Mouse (Mus musculus) stomach, embryonic 14.5 days (tissue): ENCODE measurements at regions not wholly inside any gene's neighbourhood (a gene's known extent, or its start where the extent isn't known, plus 50 kb on each side); places are given as distances from the start of the nearest gene placed in this dataset.
A peak's percentile ranks its signal among the peaks of the same experiment; 100 is the strongest.

ENCODE experiments used
- ATAC-seq: fragments of 200-750 bp; cut with Nextera tagmentation; 2 replicates; pipeline ENCODE4 v1.8.0; 2017; ENCODE audit warnings: low read depth, moderate TSS enrichment; ENCODE audit not compliant: insufficient number of reproducible peaks, insufficient read depth, low FRiP score
- H3K27ac ChIP-seq: fragments of 300-500 bp; sonication (generic); 2 replicates; pipeline ENCODE4 v1.5.1; 2014; ENCODE audit warnings: mild to moderate bottlenecking, low read length, moderate library complexity, mixed read lengths
- H3K27me3 ChIP-seq: fragments of 300-500 bp; sonication (generic); 2 replicates; pipeline ENCODE4 v1.6.1; 2014; ENCODE audit warnings: low read length, control low read depth, mixed read lengths; ENCODE audit not compliant: control insufficient read depth, insufficient read depth
- H3K36me3 ChIP-seq: fragments of 300-500 bp; sonication (generic); 2 replicates; pipeline ENCODE4 v1.6.1; 2014; ENCODE audit warnings: mild to moderate bottlenecking, control low read depth, low read length, moderate library complexity, mixed read lengths; ENCODE audit not compliant: control insufficient read depth, insufficient read depth
- H3K4me1 ChIP-seq: fragments of 300-500 bp; sonication (generic); 2 replicates; pipeline ENCODE4 v1.6.1; 2014; ENCODE audit warnings: low read length, control low read depth, mixed read lengths; ENCODE audit not compliant: control insufficient read depth, insufficient read depth
- H3K4me2 ChIP-seq: fragments of 300-500 bp; sonication (generic); replicated peaks from 2 replicates; pipeline ENCODE4 v1.6.1; 2014; ENCODE audit warnings: low read depth, low read length, control low read depth
- H3K4me3 ChIP-seq: fragments of 300-500 bp; sonication (generic); 2 replicates; pipeline ENCODE4 v1.5.1; 2014; ENCODE audit warnings: low read depth, low read length, control low read depth
- H3K9ac ChIP-seq: fragments of 300-500 bp; sonication (generic); replicated peaks from 2 replicates; pipeline ENCODE4 v1.6.1; 2014; ENCODE audit warnings: low read depth, mild to moderate bottlenecking, control low read depth, low read length, moderate library complexity, mixed read lengths
- H3K9me3 ChIP-seq: fragments of 300-500 bp; sonication (generic); 2 replicates; pipeline ENCODE4 v1.6.1; 2016; ENCODE audit warnings: low read depth, low read length, control low read depth; ENCODE audit not compliant: control insufficient read depth
- WGBS: fragments of 180-500 bp; shearing (Covaris S2); extraction: QIAGEN DNeasy Blood & Tissue Kit; methylation state at CpG from one replicate; pipeline ENCODE4 v1.1.7; 2014; 5-methylcytosine and 5-hydroxymethylcytosine counted together

- H3K27ac ChIP-seq = no peak overlapping the region
- H3K36me3 ChIP-seq = no peaks in the 10 kb centered on the region
- no peak overlapping the region for H3K9ac ChIP-seq
- ATAC-seq = no peak
- WGBS = 80% methylated on average over 6 of the region's 6 CpGs
- H3K4me2 ChIP-seq = no peak overlapping the region
- H3K4me3 ChIP-seq = no peak overlapping the region
- H3K27me3 ChIP-seq = no peaks in the 10 kb centered on the region
- H3K9me3 ChIP-seq = no peaks in the 10 kb centered on the region
- no peaks in the 10 kb centered on the region for H3K4me1 ChIP-seq
Observed at GRCm38 (mm10) chr5:54342976-54343375, 344.7 kb downstream of the Stim2 start.

- no peak for ATAC-seq
- H3K27ac ChIP-seq = no peak overlapping the region
- H3K4me3 ChIP-seq = no peak overlapping the region
- 86% methylated on average over 3 of the region's 3 CpGs for WGBS
- H3K4me1 ChIP-seq = no peaks in the 10 kb centered on the region
- no peaks in the 10 kb centered on the region for H3K36me3 ChIP-seq
- no peak overlapping the region for H3K9ac ChIP-seq
- no peak overlapping the region for H3K4me2 ChIP-seq
- H3K9me3 ChIP-seq = no peaks in the 10 kb centered on the region
- no peaks in the 10 kb centered on the region for H3K27me3 ChIP-seq
Observed at GRCm38 (mm10) chr5:54343432-54343831, 345.1 kb downstream of the Stim2 start.

GRCm38 (mm10) chr5:54348820-54349596 lies 350.7 kb downstream of the Stim2 start:
- H3K9me3 ChIP-seq = no peaks in the 10 kb centered on the region
- no peaks in the 10 kb centered on the region for H3K36me3 ChIP-seq
- no peaks in the 10 kb centered on the region for H3K27me3 ChIP-seq
- H3K27ac ChIP-seq = no peak overlapping the region
- H3K4me1 ChIP-seq = no peaks in the 10 kb centered on the region
- 48% methylated on average over 8 of the region's 8 CpGs for WGBS
- H3K4me2 ChIP-seq = no peak overlapping the region
- no peak overlapping the region for H3K4me3 ChIP-seq
- ATAC-seq = no peak
- H3K9ac ChIP-seq = no peak overlapping the region

GRCm38 (mm10) chr5:54349775-54350332 lies 351.6 kb downstream of the Stim2 start:
- Histone ChIP-seq H3K4me2 (no peak overlapping the region), H3K4me1 (no peaks in the 10 kb centered on the region), H3K4me3 (no peak overlapping the region), H3K9ac (no peak overlapping the region), H3K27ac (no peak overlapping the region), H3K27me3 (no peaks in the 10 kb centered on the region), H3K9me3 (no peaks in the 10 kb centered on the region), H3K36me3 (no peaks in the 10 kb centered on the region)
- WGBS = 74% methylated on average over 5 of the region's 5 CpGs
- ATAC-seq = no peak

- Histone ChIP-seq H3K9ac (no peak overlapping the region), H3K27me3 (no peaks in the 10 kb centered on the region), H3K4me2 (no peak overlapping the region), H3K4me1 (no peaks in the 10 kb centered on the region), H3K4me3 (no peak overlapping the region), H3K9me3 (no peaks in the 10 kb centered on the region), H3K36me3 (no peaks in the 10 kb centered on the region), H3K27ac (no peak overlapping the region)
- ATAC-seq = no peak
- 24% methylated on average over 4 of the region's 4 CpGs for WGBS
Observed at GRCm38 (mm10) chr5:54356105-54356504, 357.8 kb downstream of the Stim2 start.

GRCm38 (mm10) chr5:54357501-54357900 lies 359.2 kb downstream of the Stim2 start:
- Histone ChIP-seq H3K9ac (no peak overlapping the region), H3K4me3 (no peak overlapping the region), H3K4me1 (no peaks in the 10 kb centered on the region), H3K4me2 (no peak overlapping the region), H3K27ac (no peak overlapping the region), H3K36me3 (no peaks in the 10 kb centered on the region), H3K27me3 (no peaks in the 10 kb centered on the region), H3K9me3 (no peaks in the 10 kb centered on the region)
- WGBS = 62% methylated on average over 4 of the region's 4 CpGs
- ATAC-seq = no peak

- WGBS = 32% methylated on average over 2 of the region's 2 CpGs
- Histone ChIP-seq H3K4me3 (no peak overlapping the region), H3K4me1 (no peaks in the 10 kb centered on the region), H3K36me3 (no peaks in the 10 kb centered on the region), H3K9me3 (no peaks in the 10 kb centered on the region), H3K27me3 (no peaks in the 10 kb centered on the region), H3K4me2 (no peak overlapping the region), H3K27ac (no peak overlapping the region), H3K9ac (no peak overlapping the region)
- ATAC-seq = peak; percentile 67; the same call in 1 of the 2 replicates
Observed at GRCm38 (mm10) chr5:54358221-54358620, 359.9 kb downstream of the Stim2 start.
